ENCODE assay signal across 8 mouse cellular contexts in genomic region chr14:62837641-62838252, GRCm38 (mm10). TPM values are rescaled to one million over a fixed set of nuclear protein-coding genes. Genes with fewer than 3 reads are reported as not detected.
DNase-seq lines count a peak whose midpoint lies in the region; ATAC-seq lines count a peak whose summit lies in the region.

Gene Wdfy2 (plus strand): TSS chr14:62837678.

- H3K36me3 ChIP-seq in kidney, embryonic 16.5 days (ENCODE audit: insufficient read depth, low read length) = no peaks in the 10 kb centered on the region
- H3K36me3 ChIP-seq in liver, embryonic 12.5 days = no peaks in the 10 kb centered on the region

- H3K4me2 ChIP-seq in kidney, embryonic 16.5 days (replicated peaks; ENCODE audit: low read depth, low read length) = peak within 1 kb of the TSS; percentile 75
- peak within 1 kb of the TSS; percentile 81 for H3K4me2 ChIP-seq in liver, embryonic 12.5 days

- peak within 1 kb of the TSS; percentile 89 for H3K4me3 ChIP-seq in kidney, embryonic 16.5 days (ENCODE audit: low read length)
- peak within 1 kb of the TSS; percentile 87 for H3K4me3 ChIP-seq in liver, embryonic 12.5 days

- DNase-seq in retina, postnatal 7 days (ENCODE audit: low read depth, low spot score) = peak; percentile 21
- DNase-seq in retina, postnatal 1 day = no peak
- DNase-seq in brain, adult 2 months (ENCODE audit: low read depth, low spot score) = peak; percentile 52
- peak; percentile 73 for DNase-seq in gastrocnemius, postnatal 25 days
- no peak for DNase-seq in cerebellum, postnatal 25 days

- peaks cover 22% of the 10 kb centered on the region for H3K4me1 ChIP-seq in kidney, embryonic 16.5 days (ENCODE audit: insufficient read depth, low read length)
- peaks cover 22% of the 10 kb centered on the region for H3K4me1 ChIP-seq in liver, embryonic 12.5 days

- no peaks in the 10 kb centered on the region for H3K9me3 ChIP-seq in kidney, embryonic 16.5 days (ENCODE audit: low read length)
- H3K9me3 ChIP-seq in liver, embryonic 12.5 days (replicated peaks) = no peaks in the 10 kb centered on the region

- peak; percentile 52 for ATAC-seq in kidney, embryonic 16.5 days (ENCODE audit: low FRiP score, low TSS enrichment)
- peak; percentile 17 for ATAC-seq in liver, embryonic 12.5 days
- ATAC-seq in monocyte, adult 5-6 weeks (replicated peaks; ENCODE audit: insufficient number of reproducible peaks, low FRiP score, low TSS enrichment, poor library complexity, severe bottlenecking) = peak; percentile 6

- peak within 1 kb of the TSS; percentile 77 for H3K27ac ChIP-seq in kidney, embryonic 16.5 days (ENCODE audit: low read length)
- peak within 1 kb of the TSS; percentile 66 for H3K27ac ChIP-seq in liver, embryonic 12.5 days

- peak within 1 kb of the TSS; percentile 83 for H3K9ac ChIP-seq in kidney, embryonic 16.5 days (replicated peaks; ENCODE audit: low read length)
- H3K9ac ChIP-seq in liver, embryonic 12.5 days = peak within 1 kb of the TSS; percentile 79

- no peaks in the 10 kb centered on the region for H3K27me3 ChIP-seq in kidney, embryonic 16.5 days (ENCODE audit: insufficient read depth, low read length)
- H3K27me3 ChIP-seq in liver, embryonic 12.5 days (replicated peaks) = no peaks in the 10 kb centered on the region

- under 1% methylated on average over 43 of the region's 49 CpGs for WGBS in kidney, embryonic 16.5 days
- WGBS in liver, embryonic 12.5 days (ENCODE audit: insufficient replicate concordance) = under 1% methylated on average over 49 of the region's 49 CpGs

RNA-seq across cellular contexts. Expression of gene Wdfy2, which starts in this region (rescaled TPM):
- total RNA-seq in gastrocnemius, postnatal 25 days (2021) = 1 to 10 TPM; 5.8 to 6.2 TPM
- 8.0 and 9.2 TPM in 2 replicates for polyA plus RNA-seq in kidney, embryonic 16.5 days (2015; fragmentation: Nextera tagmentation; extraction: Ambion mirVana)
- 3.4 and 3.6 TPM in 2 replicates for polyA plus RNA-seq in liver, embryonic 12.5 days (2016; fragmentation: Nextera tagmentation; extraction: Ambion mirVana)
- total RNA-seq in monocyte, adult 5-6 weeks (2017) = 29.0 to 31.6 TPM (median 29.2 TPM) in 3 replicates

Comparison
In these comparisons a context has a peak if more than half of its experiments do, and no peak if none do; other contexts are left out.
1. DNase-seq: peak in retina, postnatal 7 days (single experiment), brain, adult 2 months (single experiment) and gastrocnemius, postnatal 25 days (single experiment); none in retina, postnatal 1 day (single experiment) and cerebellum, postnatal 25 days (0 of 2).
2. Peak in every context shown above with its lines, with median percentiles within 50 percentile points of each other: ATAC-seq.